Mouse (Mus musculus): ENCODE measurements around the gene Sult1c1. TPM values are rescaled to one million over a fixed set of nuclear protein-coding genes. Genes with fewer than 3 reads are reported as not detected.
"Not testable (repeated sequence)": the region's sequence is repeated elsewhere in the genome, so short reads cannot be mapped to it uniquely, and the experiment has no call there.

The Sult1c1 gene
- not detected in 2 replicates for polyA plus RNA-seq (2015; fragmentation: Nextera tagmentation; extraction: Ambion mirVana)

DNA sequence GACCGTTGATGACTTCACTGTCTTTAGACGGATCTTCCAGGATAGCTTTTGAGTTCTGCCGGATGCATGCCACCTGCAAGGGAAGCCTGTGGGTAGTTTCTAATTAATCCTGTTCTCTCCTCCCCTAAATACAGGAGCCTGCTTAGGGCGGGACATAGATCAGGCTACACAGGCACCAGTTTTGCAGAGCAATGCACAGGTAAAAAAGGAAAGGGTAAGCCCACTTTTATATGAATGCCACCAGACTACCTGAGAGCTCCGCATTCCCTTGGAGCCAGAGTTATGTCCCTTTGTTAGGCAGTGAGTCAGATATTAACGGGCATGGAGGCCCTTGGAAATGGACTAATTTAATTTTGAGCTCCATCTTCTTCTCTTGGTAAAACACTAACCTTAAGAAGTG lies at the start of gene Sult1c1:
TSS of gene Sult1c1 (minus strand) at position 101 of the 400 bp plus-strand sequence.
- H3K27ac ChIP-seq (replicated peaks): no peak within 1 kb of the TSS
- 92% methylated on average over 6 of the region's 6 CpGs for WGBS
- H3K4me1 ChIP-seq: no peaks in the 10 kb centered on the region
- H3K27me3 ChIP-seq (replicated peaks): no peaks in the 10 kb centered on the region
- no peak within 1 kb of the TSS for H3K4me2 ChIP-seq
- ATAC-seq (ENCODE audit: low FRiP score): no peak
- no peak within 1 kb of the TSS for H3K9ac ChIP-seq (replicated peaks)
- H3K9me3 ChIP-seq (replicated peaks): no peaks in the 10 kb centered on the region
- H3K36me3 ChIP-seq: no peaks in the 10 kb centered on the region
- H3K4me3 ChIP-seq (replicated peaks): no peak within 1 kb of the TSS

DNA sequence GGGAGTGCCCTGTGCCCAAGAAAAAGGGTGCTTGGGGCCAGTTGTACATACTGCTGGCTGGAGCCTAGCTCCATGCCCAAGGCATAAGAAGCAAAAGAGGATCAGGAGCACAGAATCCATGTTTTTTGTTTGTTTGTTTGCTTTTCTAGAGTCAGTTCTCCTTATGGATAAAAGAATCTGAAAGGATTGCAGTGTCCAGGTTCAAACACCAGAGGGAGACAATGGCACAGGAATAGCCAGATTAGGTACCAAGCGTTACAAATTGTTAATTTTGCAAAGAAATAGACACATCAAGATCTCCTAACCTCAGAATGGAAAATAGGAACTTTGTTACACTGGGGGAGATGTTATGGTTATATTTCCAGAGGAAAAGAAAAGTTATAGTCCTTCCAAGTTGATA lies 23.7 kb upstream of the Sult1c1 start:
- no peaks in the 10 kb centered on the region for H3K36me3 ChIP-seq
- no peaks in the 10 kb centered on the region for H3K4me1 ChIP-seq
- no peak overlapping the region for H3K9ac ChIP-seq (replicated peaks)
- H3K27ac ChIP-seq (replicated peaks): no peak overlapping the region
- ATAC-seq (ENCODE audit: low FRiP score): peak; percentile 70
- no peak overlapping the region for H3K4me2 ChIP-seq
- H3K4me3 ChIP-seq (replicated peaks): no peak overlapping the region
- 9% methylated on average over 1 of the region's 1 CpGs for WGBS
- H3K27me3 ChIP-seq (replicated peaks): no peaks in the 10 kb centered on the region
- H3K9me3 ChIP-seq (replicated peaks): no peaks in the 10 kb centered on the region

DNA sequence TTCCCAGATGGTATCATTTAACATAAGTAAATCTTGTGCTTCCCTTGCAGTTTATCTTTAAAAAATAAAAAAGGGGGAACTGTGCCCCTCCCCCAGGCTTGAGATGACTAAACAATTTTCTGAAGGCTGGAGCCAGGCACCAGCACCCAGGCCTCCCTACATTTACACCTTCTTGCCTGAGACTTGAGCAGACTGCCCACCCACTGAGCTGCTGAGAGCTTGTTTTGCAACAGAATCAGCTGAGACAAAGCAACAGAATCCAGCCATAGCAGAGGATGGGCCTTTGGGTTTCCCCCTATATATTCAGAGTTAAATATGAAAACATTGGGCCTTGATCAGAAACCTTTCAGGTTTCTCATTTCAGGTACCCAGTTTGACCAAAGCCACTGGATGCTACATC lies 20.7 kb upstream of the Sult1c1 start:
- no peak overlapping the region for H3K4me3 ChIP-seq (replicated peaks)
- H3K4me2 ChIP-seq: no peak overlapping the region
- no peaks in the 10 kb centered on the region for H3K9me3 ChIP-seq (replicated peaks)
- no peaks in the 10 kb centered on the region for H3K27me3 ChIP-seq (replicated peaks)
- no peak for ATAC-seq (ENCODE audit: low FRiP score)
- H3K9ac ChIP-seq (replicated peaks): no peak overlapping the region
- H3K27ac ChIP-seq (replicated peaks): no peak overlapping the region
- H3K4me1 ChIP-seq: no peaks in the 10 kb centered on the region
- H3K36me3 ChIP-seq: no peaks in the 10 kb centered on the region

DNA sequence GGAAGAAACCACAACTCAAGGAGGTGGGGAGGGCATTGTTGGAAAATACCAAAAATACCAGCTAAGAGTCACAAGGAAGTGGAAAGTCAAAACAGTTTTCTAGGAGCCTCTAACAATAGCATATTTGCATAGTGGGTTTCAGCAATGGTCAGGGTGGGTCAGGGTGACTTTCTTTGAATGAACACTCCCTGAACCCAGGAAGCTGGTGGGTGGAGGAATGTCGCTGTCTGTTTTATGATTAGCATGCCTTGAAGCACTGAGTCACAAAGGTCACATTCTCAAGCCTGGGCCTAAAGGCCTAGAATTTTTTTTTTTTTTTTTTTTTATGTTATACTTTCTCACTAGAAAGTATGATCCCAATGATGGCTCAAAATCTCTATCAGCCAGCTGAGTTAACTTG lies 20.1 kb upstream of the Sult1c1 start:
- not testable (repeated sequence) for H3K9me3 ChIP-seq (replicated peaks); H3K27ac ChIP-seq (replicated peaks); ATAC-seq (ENCODE audit: low FRiP score); H3K9ac ChIP-seq (replicated peaks); H3K4me3 ChIP-seq (replicated peaks); H3K4me1 ChIP-seq; H3K36me3 ChIP-seq; H3K27me3 ChIP-seq (replicated peaks); H3K4me2 ChIP-seq
- 89% methylated on average over 1 of the region's 1 CpGs for WGBS

DNA sequence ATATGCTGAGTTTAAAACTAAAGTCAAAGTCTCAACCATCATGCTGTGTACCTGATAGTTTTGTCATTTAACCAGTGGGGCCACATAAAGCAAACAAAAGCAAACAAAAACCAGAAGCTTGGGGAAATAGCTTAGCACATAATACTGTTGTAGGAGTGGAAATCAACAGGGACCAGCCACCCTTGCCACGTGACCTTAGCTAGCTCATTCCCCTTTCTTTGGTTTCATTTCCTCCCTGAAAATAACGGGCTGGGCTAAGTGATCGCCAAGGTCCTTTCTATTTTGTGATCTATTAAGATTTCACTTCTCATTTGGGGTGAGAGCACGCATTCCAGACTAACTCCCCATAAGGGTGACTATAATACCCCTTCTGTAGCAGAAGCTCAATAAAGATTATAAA lies 13.0 kb upstream of the Sult1c1 start:
- H3K36me3 ChIP-seq: no peaks in the 10 kb centered on the region
- H3K9me3 ChIP-seq (replicated peaks): no peaks in the 10 kb centered on the region
- no peak overlapping the region for H3K9ac ChIP-seq (replicated peaks)
- 90% methylated on average over 4 of the region's 4 CpGs for WGBS
- H3K4me2 ChIP-seq: no peak overlapping the region
- H3K27me3 ChIP-seq (replicated peaks): no peaks in the 10 kb centered on the region
- no peaks in the 10 kb centered on the region for H3K4me1 ChIP-seq
- no peak for ATAC-seq (ENCODE audit: low FRiP score)
- H3K4me3 ChIP-seq (replicated peaks): no peak overlapping the region
- H3K27ac ChIP-seq (replicated peaks): no peak overlapping the region

DNA sequence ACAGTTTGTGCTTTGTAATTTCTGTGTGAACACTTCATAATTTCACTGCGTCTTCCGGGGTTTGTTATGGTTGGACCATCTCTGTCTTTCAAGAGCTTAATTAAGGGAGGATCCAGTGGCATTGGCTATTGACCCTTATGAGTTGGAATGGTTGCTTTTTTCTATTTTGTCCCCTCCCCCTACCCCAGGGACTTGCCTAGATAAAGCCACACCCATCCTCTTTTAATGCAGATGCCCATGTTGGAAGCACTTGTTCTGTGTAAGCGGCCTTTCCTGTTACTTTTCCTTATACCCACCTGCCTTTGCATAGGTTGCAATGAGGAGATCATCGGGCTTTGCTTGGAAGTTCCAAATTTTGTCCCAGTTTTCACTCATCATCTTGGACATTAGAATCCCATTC lies 16.9 kb downstream of the Sult1c1 start:
- H3K9ac ChIP-seq (replicated peaks): no peak overlapping the region
- H3K27ac ChIP-seq (replicated peaks): no peak overlapping the region
- no peaks in the 10 kb centered on the region for H3K4me1 ChIP-seq
- WGBS: 85% methylated on average over 4 of the region's 4 CpGs
- H3K4me2 ChIP-seq: no peak overlapping the region
- no peaks in the 10 kb centered on the region for H3K27me3 ChIP-seq (replicated peaks)
- no peaks in the 10 kb centered on the region for H3K9me3 ChIP-seq (replicated peaks)
- H3K4me3 ChIP-seq (replicated peaks): no peak overlapping the region
- no peak for ATAC-seq (ENCODE audit: low FRiP score)
- no peaks in the 10 kb centered on the region for H3K36me3 ChIP-seq

DNA sequence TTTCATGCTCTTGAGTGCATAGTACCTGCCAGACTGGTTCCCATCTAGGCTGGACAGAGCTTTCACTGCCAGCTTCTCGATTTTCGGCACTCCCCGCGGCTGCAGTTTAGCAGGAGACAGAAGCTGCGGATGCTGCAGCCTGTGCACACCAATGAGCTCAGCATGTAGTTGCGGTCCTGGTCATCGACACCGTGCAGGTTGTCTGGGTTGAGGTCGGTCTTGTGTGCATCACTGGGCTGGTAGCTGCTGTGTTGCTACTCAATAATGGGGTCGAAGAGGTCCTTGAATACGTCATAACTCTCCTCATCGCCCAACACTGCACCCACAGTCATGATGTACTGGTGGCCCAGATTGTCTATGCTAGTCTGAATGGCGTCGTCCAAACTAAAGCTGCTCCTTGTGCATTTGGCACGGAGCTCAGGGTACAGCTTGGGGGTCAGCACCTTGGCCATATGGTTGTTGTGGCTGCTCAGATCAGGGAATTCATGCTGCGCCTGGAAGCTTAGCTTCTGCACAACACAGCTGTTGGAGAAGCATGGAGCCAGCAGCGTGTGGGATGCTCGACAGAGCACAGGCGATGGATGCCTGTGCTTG lies 48.8 kb downstream of the Sult1c1 start:
- Histone ChIP-seq H3K27ac (replicated peaks) (no peak overlapping the region), H3K4me1 (no peaks in the 10 kb centered on the region), H3K4me2 (no peak overlapping the region), H3K4me3 (replicated peaks) (no peak overlapping the region), H3K9me3 (replicated peaks) (no peaks in the 10 kb centered on the region), H3K27me3 (replicated peaks) (no peaks in the 10 kb centered on the region), H3K36me3 (no peaks in the 10 kb centered on the region), H3K9ac (replicated peaks) (no peak overlapping the region)
- ATAC-seq (ENCODE audit: low FRiP score): no peak
- 94% methylated on average over 19 of the region's 19 CpGs for WGBS

DNA sequence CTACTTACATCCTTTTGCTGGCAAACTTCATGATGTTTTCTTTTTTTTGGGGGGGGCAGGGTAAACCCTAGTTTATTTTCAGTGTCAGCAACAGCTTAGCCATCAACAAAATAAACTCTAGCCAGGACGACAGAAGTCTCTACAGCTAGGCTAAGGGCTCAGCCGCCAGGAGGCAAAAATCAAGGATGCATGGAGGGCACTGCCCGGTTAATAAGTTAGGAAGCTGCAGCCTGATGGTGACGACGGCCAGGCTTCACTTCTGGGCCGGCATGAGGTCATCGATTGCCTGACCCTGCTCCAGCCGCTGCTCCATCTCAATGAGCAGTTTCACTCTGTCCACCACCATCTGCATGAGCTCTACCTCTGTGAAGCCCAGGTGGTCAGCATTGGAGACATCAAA lies 49.7 kb downstream of the Sult1c1 start:
- H3K4me3 ChIP-seq (replicated peaks): no peak overlapping the region
- H3K36me3 ChIP-seq: no peaks in the 10 kb centered on the region
- H3K9me3 ChIP-seq (replicated peaks): no peaks in the 10 kb centered on the region
- no peak overlapping the region for H3K9ac ChIP-seq (replicated peaks)
- H3K4me1 ChIP-seq: no peaks in the 10 kb centered on the region
- H3K27me3 ChIP-seq (replicated peaks): no peaks in the 10 kb centered on the region
- 92% methylated on average over 8 of the region's 8 CpGs for WGBS
- no peak overlapping the region for H3K4me2 ChIP-seq
- no peak overlapping the region for H3K27ac ChIP-seq (replicated peaks)
- no peak for ATAC-seq (ENCODE audit: low FRiP score)

Other genes with a start within 250 kb of the Sult1c1 start
- gene Sult1c2, start 144.3 kb downstream of the Sult1c1 start, polyA plus RNA-seq (2015; fragmentation: Nextera tagmentation; extraction: Ambion mirVana): 0.09 TPM in 1 of 2 replicates, not detected in the other